Comparison of ENCODE assay signal across 14 mouse cellular contexts in the genomic region with DNA sequence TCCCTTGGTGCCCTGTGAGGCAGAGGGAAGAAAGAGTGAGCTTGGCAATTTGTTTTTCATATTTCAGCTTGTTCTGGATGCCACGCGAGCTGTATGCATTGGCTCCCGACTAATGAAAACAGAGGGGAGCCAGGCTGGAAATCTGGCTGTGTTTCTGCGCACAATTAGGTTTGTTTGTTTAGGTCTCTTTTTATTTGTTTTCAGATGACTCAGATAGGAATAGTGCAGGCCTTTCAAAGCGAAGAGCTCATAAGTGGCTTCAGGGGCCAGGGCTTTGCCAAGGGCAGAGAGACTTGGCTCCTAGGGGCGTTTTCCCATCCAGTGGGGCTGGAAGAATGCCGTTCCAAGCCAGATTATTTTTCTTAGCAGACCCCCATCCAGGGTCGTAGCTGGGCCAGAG.
DNase-seq lines count a peak whose midpoint lies in the region; ATAC-seq and TF ChIP-seq lines count a peak whose summit lies in the region.
"Had no signal": no experiment of that assay in that cellular context is flagged by ENCODE, and none has a peak within 500 bp of the region (broad histone marks: within the 10 kb centered on the region; RNA-seq: fewer than 3 reads in every experiment).

No protein-coding gene starts in this region.

- H3K4me1 ChIP-seq in hindbrain, embryonic 15.5 days (replicated peaks): peaks cover 7% of the 10 kb centered on the region; the same call in 1 of the 2 replicates
- H3K4me1 ChIP-seq in hindbrain, embryonic 13.5 days (replicated peaks): peaks cover 10% of the 10 kb centered on the region; the same call in 1 of the 2 replicates
- peaks cover 13% of the 10 kb centered on the region; the same call in 1 of the 2 replicates for H3K4me1 ChIP-seq in embryonic facial prominence, embryonic 15.5 days
- no peaks in the 10 kb centered on the region for H3K4me1 ChIP-seq in kidney, adult 2 months (ENCODE audit: control insufficient read depth, insufficient read depth, low read length)
- H3K4me1 ChIP-seq: midbrain, embryonic 10.5 days had no signal

- DNase-seq in brain, embryonic 14.5 days (ENCODE audit: low read depth): peak; percentile 57
- DNase-seq in lung, postnatal 25 days (ENCODE audit: low spot score): peak; percentile 29
- DNase-seq in cerebellum, adult 11-12 months: no peak
- DNase-seq in kidney, adult 2 months: no peak
- DNase-seq: cerebellum, adult 2 months; layer of hippocampus, adult 9-11 months; right cerebral cortex, postnatal 14 days; thymus, adult 18-20 months had no signal

- H3K36me3 ChIP-seq in hindbrain, embryonic 15.5 days: no peaks in the 10 kb centered on the region
- H3K36me3 ChIP-seq in hindbrain, embryonic 13.5 days: no peaks in the 10 kb centered on the region
- no peaks in the 10 kb centered on the region for H3K36me3 ChIP-seq in embryonic facial prominence, embryonic 15.5 days
- no peaks in the 10 kb centered on the region for H3K36me3 ChIP-seq in kidney, adult 2 months (ENCODE audit: control insufficient read depth, insufficient read depth, low read length)
- H3K36me3 ChIP-seq: midbrain, embryonic 10.5 days had no signal

- no peak for TF ChIP-seq CTCF in brain, embryonic 14.5 days (IDR thresholded peaks at IDR 0.05; ENCODE audit: borderline replicate concordance, extremely low read depth, insufficient read depth, insufficient read length)
- no peak for TF ChIP-seq CTCF in kidney, adult 2 months (conservative IDR thresholded peaks at IDR 0.05; ENCODE audit: insufficient read depth, insufficient read length, low read depth, low read length)

- TF ChIP-seq POLR2A in brain, embryonic 14.5 days (IDR thresholded peaks at IDR 0.05; ENCODE audit: borderline replicate concordance, extremely low read depth, insufficient read depth, insufficient read length, poor library complexity, severe bottlenecking): no peak
- TF ChIP-seq POLR2A in kidney, adult 2 months (IDR thresholded peaks at IDR 0.05; ENCODE audit: low read depth, low read length): no peak

- H3K4me2 ChIP-seq in hindbrain, embryonic 15.5 days: no peak overlapping the region
- H3K4me2 ChIP-seq in hindbrain, embryonic 13.5 days: no peak overlapping the region
- no peak overlapping the region for H3K4me2 ChIP-seq in embryonic facial prominence, embryonic 15.5 days (replicated peaks)

- peak; percentile 23; the same call in 1 of the 2 replicates for ATAC-seq in hindbrain, embryonic 15.5 days (ENCODE audit: low FRiP score, low read depth)
- ATAC-seq in hindbrain, embryonic 13.5 days (ENCODE audit: low FRiP score): no peak
- ATAC-seq in embryonic facial prominence, embryonic 15.5 days (ENCODE audit: insufficient number of reproducible peaks, low FRiP score, low TSS enrichment, low read depth): no peak
- ATAC-seq: inflammation-experienced regulatory T-cells, adult 6 months had no signal

- no peak overlapping the region for H3K4me3 ChIP-seq in hindbrain, embryonic 15.5 days
- H3K4me3 ChIP-seq in hindbrain, embryonic 13.5 days: no peak overlapping the region
- no peak overlapping the region for H3K4me3 ChIP-seq in embryonic facial prominence, embryonic 15.5 days (replicated peaks)
- H3K4me3 ChIP-seq in kidney, adult 2 months (ENCODE audit: insufficient read depth, low read depth, low read length): no peak overlapping the region
- H3K4me3 ChIP-seq: midbrain, embryonic 10.5 days had no signal

- H3K27ac ChIP-seq in hindbrain, embryonic 15.5 days (replicated peaks): no peak overlapping the region
- no peak overlapping the region for H3K27ac ChIP-seq in hindbrain, embryonic 13.5 days
- peak overlapping the region; percentile 72 for H3K27ac ChIP-seq in embryonic facial prominence, embryonic 15.5 days (replicated peaks)
- H3K27ac ChIP-seq in kidney, adult 2 months (ENCODE audit: insufficient read depth, low read depth, low read length): no peak overlapping the region
- H3K27ac ChIP-seq: liver, embryonic 14.5 days; midbrain, embryonic 10.5 days had no signal

- no peaks in the 10 kb centered on the region for H3K27me3 ChIP-seq in hindbrain, embryonic 15.5 days
- no peaks in the 10 kb centered on the region for H3K27me3 ChIP-seq in hindbrain, embryonic 13.5 days
- no peaks in the 10 kb centered on the region; the same call in 1 of the 2 replicates for H3K27me3 ChIP-seq in embryonic facial prominence, embryonic 15.5 days
- H3K27me3 ChIP-seq in kidney, adult 2 months (replicated peaks; ENCODE audit: control insufficient read depth, insufficient read depth, low read length): no peaks in the 10 kb centered on the region

- WGBS in hindbrain, embryonic 15.5 days: 67% methylated on average over 8 of the region's 8 CpGs
- 73% methylated on average over 8 of the region's 8 CpGs for WGBS in hindbrain, embryonic 13.5 days
- WGBS in embryonic facial prominence, embryonic 15.5 days: 31% methylated on average over 8 of the region's 8 CpGs
- 53% methylated on average over 8 of the region's 8 CpGs for WGBS in kidney, adult 2 months

- H3K9ac ChIP-seq in hindbrain, embryonic 15.5 days: no peak overlapping the region
- H3K9ac ChIP-seq in hindbrain, embryonic 13.5 days: no peak overlapping the region
- H3K9ac ChIP-seq in embryonic facial prominence, embryonic 15.5 days: no peak overlapping the region
- H3K9ac ChIP-seq: liver, embryonic 14.5 days had no signal

- no peaks in the 10 kb centered on the region for H3K9me3 ChIP-seq in hindbrain, embryonic 15.5 days
- H3K9me3 ChIP-seq in hindbrain, embryonic 13.5 days: no peaks in the 10 kb centered on the region
- H3K9me3 ChIP-seq in embryonic facial prominence, embryonic 15.5 days (replicated peaks): no peaks in the 10 kb centered on the region
- H3K9me3 ChIP-seq: midbrain, embryonic 10.5 days had no signal

Comparison
In these comparisons a context has a peak if more than half of its experiments do, and no peak if none do; other contexts are left out.
1. DNase-seq: peak in brain, embryonic 14.5 days (single experiment) and lung, postnatal 25 days (single experiment); none in cerebellum, adult 11-12 months (single experiment) and kidney, adult 2 months (single experiment).